Mouse (Mus musculus) midbrain, postnatal 0 days (tissue): ENCODE measurements around the gene Gm42417. TPM values are rescaled to one million over a fixed set of nuclear protein-coding genes. Genes with fewer than 3 reads are reported as not detected.

ENCODE experiments used
- ATAC-seq: fragments of 200-750 bp; cut with Nextera tagmentation; 2 replicates; pipeline ENCODE4 v1.8.0; 2017; ENCODE audit warnings: moderate number of reproducible peaks, mild to moderate bottlenecking, moderate TSS enrichment, moderate library complexity; ENCODE audit not compliant: low FRiP score
- DNase-seq: peaks from one replicate; pipeline ENCODE4 v3.0.0-alpha.2; 2015; ENCODE audit warnings: low spot score
- H3K27ac ChIP-seq: fragments of 300-500 bp; sonication (generic); 2 replicates; pipeline ENCODE4 v1.5.1; 2014; ENCODE audit warnings: low read depth, mild to moderate bottlenecking, low read length, mixed read lengths
- H3K27me3 ChIP-seq: fragments of 300-500 bp; sonication (generic); 2 replicates; pipeline ENCODE4 v1.6.1; 2014; ENCODE audit warnings: low read length, control low read depth, mixed read lengths; ENCODE audit not compliant: insufficient read depth
- H3K36me3 ChIP-seq: fragments of 300-500 bp; sonication (generic); 2 replicates; pipeline ENCODE4 v1.6.1; 2014; ENCODE audit warnings: low read length, control low read depth, mixed read lengths; ENCODE audit not compliant: insufficient read depth
- H3K4me1 ChIP-seq: fragments of 300-500 bp; sonication (generic); 2 replicates; pipeline ENCODE4 v1.6.1; 2014; ENCODE audit warnings: mild to moderate bottlenecking, control low read depth, antibody characterized with exemption, low read length, mixed read lengths; ENCODE audit not compliant: insufficient read depth
- H3K4me2 ChIP-seq: fragments of 300-500 bp; sonication (generic); 2 replicates; pipeline ENCODE4 v1.6.1; 2014; ENCODE audit warnings: low read depth, mild to moderate bottlenecking, low read length, mixed read lengths; ENCODE audit not compliant: poor library complexity, severe bottlenecking
- H3K4me3 ChIP-seq: fragments of 300-500 bp; sonication (generic); 2 replicates; pipeline ENCODE4 v1.5.1; 2014; ENCODE audit warnings: low read depth, mild to moderate bottlenecking, low read length, moderate library complexity
- H3K9ac ChIP-seq: fragments of 300-500 bp; sonication (generic); replicated peaks from 2 replicates; pipeline ENCODE4 v1.6.1; 2014; ENCODE audit warnings: mild to moderate bottlenecking, low read length, moderate library complexity, mixed read lengths; ENCODE audit not compliant: poor library complexity, severe bottlenecking
- H3K9me3 ChIP-seq: fragments of 300-500 bp; sonication (generic); 2 replicates; pipeline ENCODE4 v1.6.1; 2016; ENCODE audit warnings: low read length, control low read depth
- CTCF ChIP-seq: IDR thresholded peaks from 2 replicates; pipeline ENCODE4 v1.5.1; 2016; ENCODE audit warnings: antibody characterized with exemption, mild to moderate bottlenecking
- WGBS: fragments of 180-500 bp; shearing (Covaris S2); extraction: QIAGEN DNeasy Blood & Tissue Kit; methylation state at CpG from one replicate; pipeline ENCODE4 v1.1.7; 2014; 5-methylcytosine and 5-hydroxymethylcytosine counted together
- polyA plus RNA-seq: library from polyadenylated mRNA; unstranded; fragments of >200 nt; fragmentation: Nextera tagmentation; extraction: Ambion mirVana; gene quantifications from 2 replicates; pipeline ENCODE4 v1.2.1, GENCODE M21; 2015
- total RNA-seq: library from RNA; depleted of rRNA; stranded (reverse); fragments of >200 nt; gene quantifications from 2 replicates; pipeline ENCODE4 v1.2.3, GENCODE M21; 2014

Gene Gm42417
- total and polyA plus RNA-seq, 2 experiments from 2014 or later, result 0.42 TPM; not detected in 1

GRCm38 (mm10) chr1:36573524-36573923 is 34.3 kb upstream of the Gm42417 start:
- WGBS, result 86% methylated on average over 8 of the region's 8 CpGs
- Histone ChIP-seq H3K27me3 (no peaks in the 10 kb centered on the region), H3K4me2 (no peak overlapping the region), H3K36me3 (no peaks in the 10 kb centered on the region), H3K27ac (no peak overlapping the region), H3K4me1 (no peaks in the 10 kb centered on the region), H3K9ac (no peak overlapping the region), H3K9me3 (no peaks in the 10 kb centered on the region), H3K4me3 (no peak overlapping the region)
- no peak for TF ChIP-seq CTCF
- ATAC-seq (no peak), DNase-seq (no peak)

GRCm38 (mm10) chr1:36572709-36573108 is 33.5 kb upstream of the Gm42417 start:
- no peak for DNase-seq
- H3K9me3 ChIP-seq, result no peaks in the 10 kb centered on the region
- H3K4me2 ChIP-seq, result no peak overlapping the region
- no peaks in the 10 kb centered on the region for H3K4me1 ChIP-seq
- WGBS, result 70% methylated on average over 1 of the region's 1 CpGs
- no peak for TF ChIP-seq CTCF
- no peak overlapping the region for H3K27ac ChIP-seq
- H3K36me3 ChIP-seq, result no peaks in the 10 kb centered on the region
- H3K9ac ChIP-seq, result no peak overlapping the region
- no peak overlapping the region for H3K4me3 ChIP-seq
- no peak for ATAC-seq
- no peaks in the 10 kb centered on the region for H3K27me3 ChIP-seq

GRCm38 (mm10) chr1:36572140-36572700 is 33.0 kb upstream of the Gm42417 start:
- TF ChIP-seq CTCF, result no peak
- no peak for ATAC-seq
- Histone ChIP-seq H3K9ac (no peak overlapping the region), H3K36me3 (no peaks in the 10 kb centered on the region), H3K4me1 (no peaks in the 10 kb centered on the region), H3K27ac (no peak overlapping the region), H3K4me2 (no peak overlapping the region), H3K4me3 (no peak overlapping the region), H3K27me3 (no peaks in the 10 kb centered on the region), H3K9me3 (no peaks in the 10 kb centered on the region)
- WGBS, result 71% methylated on average over 2 of the region's 2 CpGs
- DNase-seq, result no peak

GRCm38 (mm10) chr1:36571627-36572026 is 32.4 kb upstream of the Gm42417 start:
- no peak overlapping the region for H3K9ac ChIP-seq
- H3K27me3 ChIP-seq, result no peaks in the 10 kb centered on the region
- no peaks in the 10 kb centered on the region for H3K9me3 ChIP-seq
- TF ChIP-seq CTCF, result no peak
- no peaks in the 10 kb centered on the region for H3K36me3 ChIP-seq
- no peak overlapping the region for H3K4me2 ChIP-seq
- no peak overlapping the region for H3K27ac ChIP-seq
- H3K4me1 ChIP-seq, result no peaks in the 10 kb centered on the region
- DNase-seq (no peak), ATAC-seq (no peak)
- 61% methylated on average over 6 of the region's 6 CpGs for whole genome bisulfite sequencing
- H3K4me3 ChIP-seq, result no peak overlapping the region

GRCm38 (mm10) chr1:36570320-36570719 is 31.1 kb upstream of the Gm42417 start:
- no peak overlapping the region for H3K4me3 ChIP-seq
- H3K27me3 ChIP-seq, result no peaks in the 10 kb centered on the region
- TF ChIP-seq CTCF, result no peak
- WGBS, result 95% methylated on average over 5 of the region's 5 CpGs
- no peak overlapping the region for H3K27ac ChIP-seq
- H3K9me3 ChIP-seq, result no peaks in the 10 kb centered on the region
- no peak overlapping the region for H3K9ac ChIP-seq
- H3K4me2 ChIP-seq, result no peak overlapping the region
- DNase-seq, result no peak
- no peak for ATAC-seq
- no peaks in the 10 kb centered on the region for H3K4me1 ChIP-seq
- H3K36me3 ChIP-seq, result no peaks in the 10 kb centered on the region

GRCm38 (mm10) chr1:36569694-36570276 is 30.6 kb upstream of the Gm42417 start:
- no peaks in the 10 kb centered on the region for H3K4me1 ChIP-seq
- 48% methylated on average over 7 of the region's 7 CpGs for WGBS
- no peak for DNase-seq

More at GRCm38 (mm10) chr1:36569694-36570276, 30.6 kb upstream of the Gm42417 start:
- no peak overlapping the region for H3K9ac ChIP-seq
- H3K4me3 ChIP-seq, result no peak overlapping the region
- H3K9me3 ChIP-seq, result no peaks in the 10 kb centered on the region
- no peaks in the 10 kb centered on the region for H3K27me3 ChIP-seq
- H3K36me3 ChIP-seq, result no peaks in the 10 kb centered on the region
- no peak for TF ChIP-seq CTCF
- H3K4me2 ChIP-seq, result no peak overlapping the region
- H3K27ac ChIP-seq, result no peak overlapping the region
- no peak for ATAC-seq
